Mouse (Mus musculus): Measurements from ENCODE around the gene Txn2. TPM values are rescaled to one million over a fixed set of nuclear protein-coding genes. Genes with fewer than 3 reads are reported as not detected.

Gene Txn2
- total RNA-seq, 2 experiments from 2014 or later: 107 to 111 TPM

DNA sequence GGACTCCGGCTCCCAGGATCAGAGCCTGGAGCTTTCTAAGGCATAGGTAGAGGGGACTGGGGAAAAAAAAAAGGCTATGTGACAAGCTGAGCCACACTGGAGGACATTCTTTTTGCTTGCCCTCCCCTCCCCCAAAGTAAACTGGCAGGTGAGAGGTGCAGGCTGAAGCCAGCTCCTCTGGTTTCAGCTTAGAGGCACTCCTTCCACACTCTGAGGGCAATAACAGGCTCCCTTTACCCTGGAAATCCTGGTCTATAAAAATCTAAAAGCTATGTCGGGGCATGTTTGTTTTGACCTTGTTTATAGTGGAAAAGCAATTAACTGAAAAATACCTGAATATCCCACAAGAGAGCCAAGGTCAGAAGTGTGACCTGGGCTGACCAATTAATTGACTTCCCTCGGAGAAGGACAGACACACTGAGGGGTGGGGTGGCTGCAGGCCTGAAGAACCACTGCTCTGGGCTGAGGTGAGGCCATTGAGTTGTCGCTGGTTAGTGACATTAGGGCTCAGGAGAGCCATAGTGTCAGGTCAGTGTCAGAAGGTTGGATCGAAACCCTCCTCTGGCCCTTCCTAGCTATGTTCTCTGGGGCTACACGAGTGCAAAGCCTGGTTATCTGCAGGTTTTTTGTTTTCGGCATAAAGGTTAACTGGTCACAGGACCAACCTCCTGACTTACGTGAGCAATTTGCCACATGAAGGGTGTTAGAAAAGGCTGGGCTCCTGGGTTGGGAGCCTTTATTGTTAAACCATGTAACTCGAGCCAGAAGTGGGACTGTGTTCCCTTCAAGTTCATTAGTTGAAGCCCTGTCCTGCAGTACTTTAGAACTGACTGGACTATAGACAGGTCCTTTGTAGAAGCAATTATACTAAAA lies 20.9 kb downstream of the Txn2 start:
- no peak for DNase-seq (ENCODE audit: low spot score in 2 of 2)

DNA sequence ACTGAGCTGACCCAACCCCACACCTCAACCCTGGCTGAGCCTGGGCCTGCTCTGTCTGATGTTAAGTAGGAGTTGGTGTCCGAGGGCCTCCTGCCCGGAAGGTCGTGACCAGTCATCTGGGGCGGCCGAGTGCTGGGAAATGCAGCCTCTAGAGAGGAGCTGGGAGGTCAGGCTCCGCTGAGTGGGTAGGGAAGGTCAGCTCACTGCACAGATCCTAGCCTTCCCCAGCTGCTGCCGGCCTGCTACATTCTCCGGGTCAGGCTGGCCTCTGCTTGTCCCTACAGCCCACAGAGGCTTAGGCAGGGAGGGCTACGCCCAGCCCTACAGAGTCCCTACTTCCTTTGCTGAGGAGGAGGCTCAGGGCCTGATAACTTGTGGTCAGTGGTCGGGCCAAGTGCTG lies 22.3 kb downstream of the Txn2 start:
- DNase-seq (ENCODE audit: low spot score in 2 of 2): no peak

DNA sequence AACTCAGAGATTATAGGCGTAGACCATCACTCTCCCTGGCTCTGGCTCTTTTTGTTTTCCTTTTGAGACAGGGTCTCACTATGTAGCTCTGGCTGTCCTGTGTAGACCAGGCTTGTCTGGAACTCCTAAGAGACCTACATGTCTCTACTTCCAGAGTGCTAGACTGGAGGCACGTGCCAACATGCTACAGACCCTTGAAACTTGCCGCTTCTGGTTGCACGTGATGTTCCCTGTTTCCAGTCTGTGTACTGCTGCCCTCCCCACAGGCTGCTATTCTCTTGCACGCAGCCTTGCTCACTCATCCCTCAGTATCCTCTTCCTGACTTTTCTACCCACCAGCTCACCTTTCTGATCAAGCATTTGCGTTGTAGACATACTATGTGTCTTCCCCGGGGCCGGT lies 22.7 kb downstream of the Txn2 start:
- DNase-seq (ENCODE audit: low spot score in 2 of 2): no peak

DNA sequence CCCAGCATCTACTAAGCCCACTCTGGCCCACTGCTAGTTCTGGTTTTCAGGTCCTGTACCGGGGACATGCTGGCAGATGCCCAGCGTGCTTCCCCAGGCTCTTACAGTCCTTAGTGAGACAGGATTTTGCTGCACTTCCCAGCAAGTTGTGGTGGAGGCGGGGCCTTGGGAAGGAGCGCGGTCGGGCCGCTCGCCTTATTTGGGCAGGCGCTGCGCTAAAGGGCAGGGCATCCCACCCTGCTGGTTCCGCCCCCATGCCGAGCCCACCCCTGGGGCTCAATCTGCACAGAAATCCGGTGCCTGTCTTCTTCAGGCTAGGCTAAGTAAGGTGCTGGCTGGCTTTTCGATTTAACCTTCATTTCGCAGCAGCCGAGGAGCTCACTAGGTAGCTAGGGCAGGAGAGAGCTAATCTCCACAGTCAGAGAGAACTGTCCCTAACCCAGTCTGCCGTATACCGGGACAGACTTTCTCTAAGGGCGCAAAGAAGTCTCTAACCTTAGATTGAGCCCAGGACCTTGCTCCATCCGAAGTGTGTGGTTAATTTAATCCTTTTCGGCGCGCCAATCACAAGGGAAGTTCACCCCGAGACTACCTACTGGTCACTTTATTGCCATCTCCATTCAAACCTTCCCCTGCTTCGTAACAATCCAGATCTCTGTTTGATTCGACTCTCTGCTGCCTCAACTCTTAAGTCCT lies 23.4 kb downstream of the Txn2 start:
- peak; percentile 27 to 41 for DNase-seq (ENCODE audit: low spot score in 2 of 2)

DNA sequence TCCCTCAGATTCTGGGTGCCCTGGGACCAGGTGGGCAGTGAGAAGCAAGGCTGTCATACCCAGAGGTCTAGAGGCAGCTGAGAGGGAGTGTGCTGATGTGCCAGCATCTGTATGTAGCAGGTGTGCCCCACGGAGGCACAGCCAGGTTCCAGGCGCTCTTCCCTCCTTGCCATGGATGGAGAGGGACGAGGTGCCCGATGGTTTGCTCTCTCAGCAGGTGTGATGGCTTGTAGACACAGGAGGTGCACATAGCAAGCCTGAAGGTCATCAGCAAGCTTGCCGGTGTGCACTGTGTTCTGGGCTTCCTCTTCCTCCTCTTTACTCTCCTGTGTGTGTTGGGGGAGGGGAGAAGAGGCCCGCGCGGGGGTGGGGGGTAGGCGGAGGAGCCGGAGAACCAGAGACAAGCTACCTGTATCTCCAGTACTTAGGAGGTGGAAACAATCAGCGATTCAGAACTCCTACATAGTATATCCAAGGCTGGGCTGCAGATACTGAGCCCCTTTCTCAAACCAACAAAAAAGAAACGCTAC lies 24.4 kb downstream of the Txn2 start:
- DNase-seq (ENCODE audit: low spot score in 2 of 2): no peak

DNA sequence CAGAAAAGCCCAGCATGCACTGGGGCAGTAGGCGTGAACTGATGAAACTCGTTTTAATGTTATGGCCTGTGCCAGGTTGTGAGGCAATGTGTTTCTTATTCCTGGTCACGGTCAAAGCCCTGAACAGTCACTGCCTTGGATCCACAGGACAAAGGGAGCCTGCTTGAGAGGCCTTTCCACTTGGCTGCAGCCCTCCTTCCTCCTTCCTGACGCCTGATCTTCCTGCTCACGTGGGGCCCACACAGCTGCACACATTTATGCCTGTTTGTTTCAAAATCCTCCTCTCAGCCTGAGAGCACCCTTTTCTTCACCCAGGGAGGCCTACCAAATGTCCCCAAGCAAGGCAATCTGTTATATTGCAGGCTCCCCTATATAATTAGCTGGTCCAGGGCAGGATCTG lies 25.6 kb downstream of the Txn2 start:
- DNase-seq (ENCODE audit: low spot score in 2 of 2): no peak

DNA sequence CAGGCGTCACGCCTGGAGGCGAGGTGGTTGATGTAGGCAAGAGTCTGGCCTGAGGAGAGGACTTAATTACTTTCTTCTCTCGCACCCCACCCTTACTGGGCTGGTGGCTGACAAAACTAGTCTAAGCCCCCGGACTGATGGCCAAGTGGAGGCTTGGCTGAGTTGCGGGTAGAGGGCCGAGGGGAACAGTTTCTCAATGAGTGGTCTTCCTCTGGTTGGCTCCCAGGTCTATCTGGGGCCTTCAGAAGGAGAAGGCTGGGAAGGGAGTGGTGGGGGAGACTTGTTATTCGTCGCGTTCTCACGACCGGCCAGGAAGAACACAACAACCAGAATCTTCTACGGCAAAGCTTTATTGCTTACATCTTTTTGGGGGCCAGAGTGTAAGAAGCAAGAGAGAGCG lies 33.9 kb downstream of the Txn2 start:
- DNase-seq (ENCODE audit: low spot score in 2 of 2): no peak

DNA sequence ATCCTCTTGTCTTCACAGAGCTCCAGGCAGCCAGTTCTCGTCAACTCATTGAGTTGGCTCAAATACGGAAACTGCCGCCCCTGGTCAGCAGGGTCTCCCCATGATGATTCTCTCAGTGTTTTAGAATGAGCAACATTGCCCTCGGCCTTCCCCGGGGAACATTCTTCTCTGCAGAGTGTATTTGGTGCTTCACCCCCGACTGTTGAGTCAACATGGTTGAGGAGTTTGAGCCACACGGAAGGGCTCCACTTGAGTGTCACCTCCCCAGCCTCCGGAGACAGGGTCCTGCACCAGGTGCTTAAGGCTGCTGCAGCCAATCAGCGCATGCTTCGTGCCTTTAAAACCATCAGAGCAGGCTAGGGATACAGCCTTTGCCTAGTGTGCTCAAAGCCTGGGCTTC lies 35.5 kb downstream of the Txn2 start:
- no peak for DNase-seq (ENCODE audit: low spot score in 2 of 2)

DNA sequence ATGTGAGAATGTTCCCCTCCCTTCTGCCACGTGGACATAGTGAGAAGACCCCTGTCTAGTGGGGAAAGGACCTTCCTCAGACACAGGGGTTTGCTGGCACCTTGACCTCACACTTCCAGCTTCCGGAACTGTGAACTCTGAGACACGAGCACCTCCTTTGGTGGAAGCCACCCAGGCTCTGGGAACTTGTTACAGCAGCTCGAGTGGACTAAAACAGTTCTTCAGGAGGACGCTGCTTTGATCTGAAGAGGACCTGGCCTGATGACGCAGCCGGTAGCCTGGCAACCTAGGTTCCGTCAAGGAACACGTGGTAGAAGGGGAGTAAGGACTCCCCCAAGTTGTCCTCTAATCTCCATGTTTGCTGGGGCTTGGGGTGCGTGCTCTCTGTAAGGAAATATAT lies 36.4 kb downstream of the Txn2 start:
- DNase-seq (ENCODE audit: low spot score in 2 of 2): no peak

DNA sequence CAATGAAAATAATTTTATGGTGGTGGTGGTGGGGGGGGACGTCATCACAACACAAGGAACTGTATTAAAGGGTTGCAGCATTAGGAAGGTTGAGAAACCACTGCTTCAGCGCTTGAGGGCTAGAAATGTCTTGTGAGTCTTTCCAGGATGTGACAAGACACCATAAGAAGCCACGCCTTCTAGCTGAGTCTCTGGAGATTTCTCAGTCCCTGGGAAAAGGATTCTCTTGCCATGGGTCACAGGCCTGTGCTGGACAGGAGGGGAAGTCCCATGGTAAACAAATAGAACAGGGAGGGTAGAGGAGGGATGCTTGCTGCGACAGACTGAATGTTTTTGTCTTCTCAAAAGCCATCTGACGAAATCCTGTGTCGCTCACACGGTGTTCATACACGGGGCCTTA lies 37.0 kb downstream of the Txn2 start:
- DNase-seq (ENCODE audit: low spot score in 2 of 2): no peak

DNA sequence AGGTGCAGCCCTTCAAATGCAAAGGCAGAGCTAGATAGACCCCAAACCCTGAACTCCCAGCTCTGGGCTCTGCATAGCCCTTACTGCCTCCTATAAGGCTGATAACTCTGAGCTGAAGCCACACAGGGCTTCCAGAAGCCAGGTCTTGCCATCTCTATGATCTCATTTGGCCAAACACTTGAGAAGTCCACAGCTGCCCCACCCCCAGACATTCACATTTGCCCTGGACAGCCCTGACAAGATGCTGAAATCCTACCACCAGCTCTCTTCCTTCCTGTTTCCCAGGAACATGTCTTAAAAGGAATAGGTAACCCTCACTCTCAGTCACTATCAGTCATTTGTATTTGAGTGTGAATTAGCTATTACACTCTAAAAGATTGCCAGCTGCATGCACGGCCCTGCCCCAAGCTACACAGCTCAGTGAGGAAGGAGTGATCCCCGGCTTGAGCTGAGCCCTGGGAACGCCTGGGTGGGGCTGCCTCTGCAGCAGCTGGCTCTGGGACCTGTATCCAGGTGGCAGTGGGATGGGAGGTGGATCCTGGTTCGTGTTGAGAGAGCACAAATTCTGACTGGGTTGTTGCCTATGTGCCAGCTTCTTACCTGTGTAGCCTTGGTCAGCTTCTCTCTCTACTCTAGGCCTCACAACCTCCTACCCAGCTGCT lies 38.9 kb downstream of the Txn2 start:
- no peak for DNase-seq (ENCODE audit: low spot score in 2 of 2)

DNA sequence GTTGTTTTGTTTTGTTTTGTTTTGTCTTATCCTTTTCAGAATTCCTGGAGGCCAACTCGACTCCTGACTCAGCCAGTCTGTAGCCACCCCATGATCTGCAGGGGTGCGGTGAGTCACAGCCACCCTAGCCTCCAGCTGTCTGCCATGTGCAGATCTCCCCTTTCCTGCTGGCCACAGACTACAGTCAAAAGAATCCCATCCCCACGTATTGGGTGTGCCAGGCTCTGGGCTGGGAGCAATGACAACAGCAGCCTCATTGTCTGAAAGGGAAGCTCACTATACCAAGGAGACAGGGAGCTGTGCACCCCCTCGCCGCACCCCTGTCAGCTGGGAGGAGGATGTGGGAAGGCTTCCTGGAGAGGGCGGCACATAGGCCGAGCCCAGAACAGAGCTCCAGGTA lies 40.5 kb downstream of the Txn2 start:
- no peak for DNase-seq (ENCODE audit: low spot score in 2 of 2)

DNA sequence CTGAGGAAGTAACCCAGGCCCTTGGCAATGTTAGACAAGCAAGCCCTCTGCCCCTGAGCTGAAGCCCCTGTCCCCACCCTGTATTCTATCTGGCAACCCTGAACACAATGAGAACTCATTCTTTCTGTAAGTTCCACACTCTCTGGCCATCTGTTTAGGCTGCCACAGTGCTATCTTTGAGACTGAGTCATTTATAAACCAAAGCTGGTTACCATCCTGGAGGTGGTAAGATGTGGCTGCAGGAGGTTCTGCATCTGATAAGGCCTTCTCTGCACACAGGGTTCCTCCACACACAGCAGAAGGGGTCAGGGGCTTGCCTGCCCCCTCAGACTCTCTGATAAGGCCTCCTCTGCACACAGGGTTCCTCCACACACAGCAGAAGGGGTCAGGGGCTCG lies 41.7 kb downstream of the Txn2 start:
- no peak for DNase-seq (ENCODE audit: low spot score in 2 of 2)

DNA sequence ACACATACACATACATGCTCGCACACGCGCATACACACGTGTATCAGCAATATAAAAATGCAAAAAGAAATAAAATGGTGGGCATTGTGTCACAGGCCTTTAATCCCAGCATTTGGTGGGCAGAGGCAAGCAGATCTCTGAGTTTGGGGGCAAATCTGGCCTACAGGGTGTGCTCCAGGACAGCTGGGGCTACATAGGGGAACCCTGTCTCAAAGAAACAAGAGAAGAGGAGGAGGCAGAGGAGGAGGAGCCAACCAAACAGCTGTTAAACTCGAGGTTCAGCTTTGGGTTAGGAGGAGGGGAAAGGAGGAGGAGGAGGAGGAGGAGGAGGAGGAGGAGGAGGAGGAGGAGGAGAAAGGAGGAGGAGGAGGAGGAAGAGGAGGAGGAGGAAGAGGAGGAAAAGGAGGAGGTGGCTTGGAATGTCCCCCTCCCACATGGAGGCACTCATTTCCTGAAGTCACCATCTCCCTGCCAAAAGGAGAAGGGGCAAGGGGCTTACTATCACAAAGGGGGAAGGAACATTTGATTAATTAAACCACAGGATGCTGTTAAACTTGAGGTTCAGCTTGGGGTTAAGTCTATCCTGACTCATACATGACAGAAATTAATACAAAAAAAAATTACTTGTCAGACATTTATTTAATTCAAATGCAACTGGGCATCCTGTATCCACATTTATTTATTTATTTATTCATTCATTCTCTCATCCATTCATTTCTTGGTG lies 42.3 kb downstream of the Txn2 start:
- no peak for DNase-seq (ENCODE audit: low spot score in 2 of 2)

DNA sequence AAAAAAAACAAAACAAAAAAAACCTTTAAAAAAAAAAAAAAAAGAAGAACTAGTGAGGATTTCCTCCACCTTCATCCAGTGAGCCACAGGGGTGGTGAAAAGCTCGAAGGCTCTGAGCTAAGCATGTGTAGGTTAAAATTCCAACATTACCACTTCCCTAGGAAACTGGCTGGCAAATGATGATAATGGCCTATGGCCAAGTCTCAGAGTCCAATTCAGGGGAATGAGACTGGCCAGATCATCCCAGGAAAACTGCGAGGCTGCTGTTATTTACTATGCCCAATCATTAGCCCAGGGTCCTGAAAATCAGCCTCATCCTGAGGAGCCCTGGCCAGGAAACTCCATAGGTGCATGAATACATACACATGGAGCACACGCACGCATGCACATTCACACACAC lies 42.9 kb downstream of the Txn2 start:
- no peak for DNase-seq (ENCODE audit: low spot score in 2 of 2)

DNA sequence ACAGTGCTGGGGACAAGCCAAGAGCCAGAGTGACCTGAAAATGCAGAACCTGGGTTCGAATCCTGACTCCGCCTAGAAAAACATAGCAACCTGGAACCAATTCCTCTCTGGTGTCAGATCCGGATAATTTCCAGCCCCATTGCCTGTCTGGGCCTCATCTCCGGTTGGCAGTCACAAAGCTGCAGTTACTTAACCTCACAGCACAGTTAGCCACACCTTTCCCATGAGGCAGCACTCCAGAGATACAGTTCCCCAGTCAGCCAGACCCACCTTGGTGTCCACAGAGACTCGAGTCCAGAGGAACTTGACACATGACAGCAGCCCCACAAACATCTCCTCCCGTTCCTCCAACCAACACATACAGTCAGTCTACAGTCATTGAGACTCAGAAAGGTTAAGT lies 43.6 kb downstream of the Txn2 start:
- DNase-seq (ENCODE audit: low spot score in 2 of 2): no peak

DNA sequence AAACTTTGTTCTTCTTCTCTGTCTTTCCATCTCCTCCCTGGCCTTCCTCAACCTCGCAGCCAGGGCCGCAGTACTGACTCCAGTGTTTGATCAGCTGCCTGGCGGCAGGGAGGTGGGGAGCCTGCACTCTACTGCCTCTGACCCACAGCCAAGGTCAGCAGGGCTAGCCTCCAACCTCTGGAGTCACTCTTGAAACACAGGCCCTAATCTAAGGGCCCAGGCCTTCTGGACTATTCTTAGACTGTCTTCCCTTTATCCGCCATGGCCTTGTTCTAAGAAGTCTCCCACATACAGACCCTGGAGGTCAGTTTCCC lies 45.2 kb downstream of the Txn2 start:
- DNase-seq (ENCODE audit: low spot score in 2 of 2): no peak

DNA sequence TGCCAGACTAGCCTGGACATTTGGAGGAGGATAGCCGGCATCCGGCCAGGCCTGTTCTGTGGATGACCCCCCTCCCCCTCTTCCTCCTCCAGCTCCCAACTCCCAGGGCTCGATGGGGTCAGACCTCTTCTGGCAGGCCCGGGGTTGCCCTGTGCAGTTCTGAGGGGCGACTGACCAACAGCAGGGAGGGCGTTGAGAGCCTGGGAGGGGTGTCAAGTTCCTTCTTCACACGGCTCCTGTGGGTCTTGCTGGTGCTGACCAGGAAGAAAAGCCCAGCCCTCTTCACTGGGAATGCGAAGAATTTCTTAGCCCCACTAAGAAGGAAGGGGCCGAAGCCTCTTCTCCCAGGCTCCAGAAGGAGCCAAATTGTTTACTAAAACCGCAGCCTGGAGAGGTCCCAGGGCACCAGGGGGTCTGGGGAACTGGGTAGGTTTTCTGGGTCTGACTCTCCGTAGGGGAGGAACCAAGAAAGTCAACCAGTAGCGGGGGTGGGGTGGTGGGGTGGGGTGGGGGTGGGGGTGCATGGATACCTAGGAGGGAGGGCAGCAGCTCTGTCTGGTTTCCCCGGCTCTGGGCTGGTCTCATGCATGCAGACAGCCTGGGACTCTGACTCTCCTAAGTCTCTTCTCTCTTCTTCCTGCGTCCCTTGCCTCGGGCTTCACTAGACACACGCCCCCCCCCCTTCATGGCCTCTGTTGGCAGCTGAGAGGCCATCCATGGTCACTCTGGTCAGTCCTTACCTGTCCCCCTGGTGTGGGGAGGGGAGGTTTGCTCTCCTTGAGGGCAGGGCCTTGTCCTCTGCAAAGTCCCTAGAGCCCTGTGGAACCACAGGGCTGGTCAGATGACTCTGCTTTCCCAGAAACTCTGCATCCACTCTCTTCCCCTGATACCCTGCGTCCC lies 45.8 kb downstream of the Txn2 start:
- no peak for DNase-seq (ENCODE audit: low spot score in 2 of 2)

DNA sequence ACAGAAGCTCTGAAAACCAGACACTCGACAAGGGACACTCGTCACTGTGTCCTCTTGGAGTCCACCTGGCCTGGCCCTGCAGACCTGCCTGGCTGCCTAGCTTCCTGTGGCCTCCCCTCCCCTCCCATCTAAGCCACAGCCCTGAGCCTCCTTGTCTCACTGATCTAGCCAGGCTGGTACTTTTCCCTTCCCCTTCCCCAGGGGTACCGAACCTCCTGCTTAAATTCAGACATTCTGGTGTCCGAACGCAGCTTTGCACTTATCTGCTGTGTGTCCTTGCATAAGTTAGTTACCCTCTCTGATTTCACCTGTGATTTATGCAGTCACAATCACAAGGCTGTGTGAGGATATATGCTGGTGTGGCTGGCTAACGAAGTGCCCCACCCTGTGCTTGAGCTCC lies 46.5 kb downstream of the Txn2 start:
- no peak for DNase-seq (ENCODE audit: low spot score in 2 of 2)

DNA sequence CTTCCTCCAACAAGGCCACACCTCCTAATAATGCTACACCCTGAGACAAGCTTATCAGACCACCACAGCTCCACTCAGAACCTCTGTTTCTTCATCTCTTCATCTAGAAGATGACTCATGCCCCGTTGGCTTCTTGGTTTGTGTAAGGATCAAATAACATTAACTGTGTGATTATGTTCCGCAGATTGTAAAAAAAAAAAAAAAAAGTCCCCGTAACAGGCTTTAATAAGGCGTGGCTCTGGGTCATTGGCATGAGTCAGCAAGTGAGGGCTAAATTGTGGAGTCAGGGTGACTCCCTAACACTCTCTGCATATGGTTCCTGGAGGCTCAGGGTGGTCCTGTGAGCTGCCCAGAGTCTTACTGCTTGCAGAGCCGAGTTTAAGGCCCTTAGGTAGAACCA lies 47.1 kb downstream of the Txn2 start:
- no peak for DNase-seq (ENCODE audit: low spot score in 2 of 2)

DNA sequence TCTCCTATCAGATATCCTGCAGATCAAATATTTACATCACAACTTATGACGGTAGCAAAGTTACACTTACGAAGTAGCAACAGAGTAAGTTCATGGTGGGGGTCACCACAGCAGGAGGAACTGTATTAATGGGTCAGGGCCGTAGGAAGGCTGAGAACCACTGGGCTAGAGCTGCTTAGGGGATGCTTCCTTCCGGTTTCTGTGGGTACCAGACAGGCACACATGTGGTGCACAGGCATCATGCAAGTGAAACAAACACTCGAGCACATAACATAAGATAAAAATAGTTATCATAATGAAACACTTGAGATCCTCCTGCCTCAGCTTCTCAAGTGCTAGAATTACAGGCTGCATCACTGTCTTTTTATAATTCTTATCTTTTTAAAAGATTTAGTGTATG lies 48.1 kb downstream of the Txn2 start:
- no peak for DNase-seq (ENCODE audit: low spot score in 2 of 2)
